Mouse (Mus musculus): ENCODE results near the gene Spred3. TPM values are rescaled to one million over a fixed set of nuclear protein-coding genes. Genes with fewer than 3 reads are reported as not detected.
"Not testable (repeated sequence)": the region's sequence is repeated elsewhere in the genome, so short reads cannot be mapped to it uniquely, and the experiment has no call there.

Gene Spred3
- total and polyA plus RNA-seq, 2 experiments from 2014 or later: 6.8 to 29.0 TPM

GRCm38 (mm10) chr7:29144006-29144405 lies 26.2 kb downstream of the Spred3 start:
- ATAC-seq (no peak), DNase-seq (no peak)
- H3K27me3 ChIP-seq (ENCODE audit: insufficient read depth, low read length): no peaks in the 10 kb centered on the region
- H3K9ac ChIP-seq: no peak overlapping the region
- no peak for TF ChIP-seq CTCF (IDR thresholded peaks at IDR 0.05; ENCODE audit: low read depth)
- no peak overlapping the region for H3K4me2 ChIP-seq (ENCODE audit: low read depth)
- H3K4me1 ChIP-seq (ENCODE audit: insufficient read depth): no peaks in the 10 kb centered on the region
- no peaks in the 10 kb centered on the region for H3K9me3 ChIP-seq (ENCODE audit: low read length)
- no peaks in the 10 kb centered on the region for H3K36me3 ChIP-seq (ENCODE audit: insufficient read depth)
- no peak overlapping the region for H3K27ac ChIP-seq (ENCODE audit: low read depth, low read length)
- 92% methylated on average over 4 of the region's 4 CpGs for WGBS
- no peak overlapping the region for H3K4me3 ChIP-seq (ENCODE audit: low read depth, low read length)

- Histone ChIP-seq H3K9me3 (ENCODE audit: low read length) (no peaks in the 10 kb centered on the region), H3K27ac (ENCODE audit: low read depth, low read length) (no peak overlapping the region), H3K36me3 (ENCODE audit: insufficient read depth) (no peaks in the 10 kb centered on the region), H3K4me1 (ENCODE audit: insufficient read depth) (no peaks in the 10 kb centered on the region), H3K4me3 (ENCODE audit: low read depth, low read length) (no peak overlapping the region), H3K4me2 (ENCODE audit: low read depth) (no peak overlapping the region), H3K27me3 (ENCODE audit: insufficient read depth, low read length) (no peaks in the 10 kb centered on the region), H3K9ac (no peak overlapping the region)
- no peak for TF ChIP-seq CTCF (IDR thresholded peaks at IDR 0.05; ENCODE audit: low read depth)
- 83% methylated on average over 8 of the region's 8 CpGs for WGBS
- no peak for ATAC-seq
- no peak for DNase-seq
Measured at GRCm38 (mm10) chr7:29141416-29141815, 28.8 kb downstream of the Spred3 start.

- H3K27me3 ChIP-seq (ENCODE audit: insufficient read depth, low read length); H3K4me2 ChIP-seq (ENCODE audit: low read depth); DNase-seq; H3K27ac ChIP-seq (ENCODE audit: low read depth, low read length); H3K9me3 ChIP-seq (ENCODE audit: low read length); H3K36me3 ChIP-seq (ENCODE audit: insufficient read depth); H3K4me3 ChIP-seq (ENCODE audit: low read depth, low read length); ATAC-seq; H3K4me1 ChIP-seq (ENCODE audit: insufficient read depth); H3K9ac ChIP-seq: not testable (repeated sequence)
- 86% methylated on average over 3 of the region's 4 CpGs for WGBS
Measured at GRCm38 (mm10) chr7:29139237-29139636, 31.0 kb downstream of the Spred3 start.

GRCm38 (mm10) chr7:29137429-29137828 lies 32.8 kb downstream of the Spred3 start:
- no peaks in the 10 kb centered on the region; the same call in 1 of the 2 replicates for H3K27me3 ChIP-seq (ENCODE audit: insufficient read depth, low read length)
- ATAC-seq (no peak), DNase-seq (no peak)
- H3K4me2 ChIP-seq (ENCODE audit: low read depth): no peak overlapping the region
- WGBS: 50% methylated on average over 16 of the region's 16 CpGs
- TF ChIP-seq CTCF (IDR thresholded peaks at IDR 0.05; ENCODE audit: low read depth): no peak
- H3K27ac ChIP-seq (ENCODE audit: low read depth, low read length): no peak overlapping the region
- H3K9ac ChIP-seq: no peak overlapping the region
- no peaks in the 10 kb centered on the region for H3K36me3 ChIP-seq (ENCODE audit: insufficient read depth)
- H3K4me1 ChIP-seq (ENCODE audit: insufficient read depth): no peaks in the 10 kb centered on the region
- no peak overlapping the region for H3K4me3 ChIP-seq (ENCODE audit: low read depth, low read length)
- no peaks in the 10 kb centered on the region for H3K9me3 ChIP-seq (ENCODE audit: low read length)

- no peak for DNase-seq
- WGBS: 3% methylated on average over 16 of the region's 20 CpGs
- Histone ChIP-seq H3K27me3 (ENCODE audit: insufficient read depth, low read length) (no peaks in the 10 kb centered on the region; the same call in 1 of the 2 replicates), H3K9me3 (ENCODE audit: low read length) (no peaks in the 10 kb centered on the region), H3K36me3 (ENCODE audit: insufficient read depth) (no peaks in the 10 kb centered on the region), H3K4me1 (ENCODE audit: insufficient read depth) (no peaks in the 10 kb centered on the region), H3K9ac (no peak within 1 kb of the TSS), H3K4me2 (ENCODE audit: low read depth) (peak within 1 kb of the TSS; percentile 46), H3K27ac (ENCODE audit: low read depth, low read length) (no peak within 1 kb of the TSS), H3K4me3 (ENCODE audit: low read depth, low read length) (peak within 1 kb of the TSS; percentile 24)
- TF ChIP-seq CTCF (IDR thresholded peaks at IDR 0.05; ENCODE audit: low read depth): no peak
- peak; percentile 60; the same call in 1 of the 2 replicates for ATAC-seq
Measured at GRCm38 (mm10) chr7:29134693-29135386, 35.4 kb downstream of the Spred3 start, which contains the start of gene Rasgrp4. Rasgrp4 (plus strand) TSS chr7:29134851.

- Histone ChIP-seq H3K36me3 (ENCODE audit: insufficient read depth) (no peaks in the 10 kb centered on the region), H3K4me1 (ENCODE audit: insufficient read depth) (no peaks in the 10 kb centered on the region), H3K27me3 (ENCODE audit: insufficient read depth, low read length) (no peaks in the 10 kb centered on the region; the same call in 1 of the 2 replicates), H3K4me2 (ENCODE audit: low read depth) (peak overlapping the region; percentile 46), H3K9ac (no peak overlapping the region), H3K27ac (ENCODE audit: low read depth, low read length) (no peak overlapping the region), H3K9me3 (ENCODE audit: low read length) (no peaks in the 10 kb centered on the region), H3K4me3 (ENCODE audit: low read depth, low read length) (peak overlapping the region; percentile 24; the same call in 1 of the 2 replicates)
- no peak for DNase-seq
- WGBS: 4% methylated on average over 4 of the region's 4 CpGs
- no peak for ATAC-seq
- no peak for TF ChIP-seq CTCF (IDR thresholded peaks at IDR 0.05; ENCODE audit: low read depth)
Measured at GRCm38 (mm10) chr7:29134230-29134629, 36.0 kb downstream of the Spred3 start.

- Histone ChIP-seq H3K27me3 (ENCODE audit: insufficient read depth, low read length) (no peaks in the 10 kb centered on the region), H3K4me3 (ENCODE audit: low read depth, low read length) (no peak overlapping the region), H3K9ac (no peak overlapping the region), H3K4me2 (ENCODE audit: low read depth) (no peak overlapping the region), H3K4me1 (ENCODE audit: insufficient read depth) (no peaks in the 10 kb centered on the region; the same call in 1 of the 2 replicates), H3K9me3 (ENCODE audit: low read length) (no peaks in the 10 kb centered on the region), H3K36me3 (ENCODE audit: insufficient read depth) (no peaks in the 10 kb centered on the region), H3K27ac (ENCODE audit: low read depth, low read length) (no peak overlapping the region)
- WGBS: 35% methylated on average over 2 of the region's 2 CpGs
- TF ChIP-seq CTCF (IDR thresholded peaks at IDR 0.05; ENCODE audit: low read depth): peak; percentile 51
- DNase-seq: no peak
- ATAC-seq: no peak
Measured at GRCm38 (mm10) chr7:29128725-29129124, 41.5 kb downstream of the Spred3 start.
